Mouse (Mus musculus) E14TG2a.4 (cell line): Measurements from ENCODE around the gene Ccs.

Experiments
- CTCF ChIP-seq: conservative IDR thresholded peaks from 2 replicates; pipeline ENCODE4 v1.5.1; 2014; ENCODE audit warnings: low read length
- POU5F1 ChIP-seq: IDR thresholded peaks from 2 replicates; pipeline ENCODE4 v1.6.1; 2014; ENCODE audit warnings: low read length, borderline replicate concordance

- TF ChIP-seq CTCF: no peak
- TF ChIP-seq POU5F1: no peak
Observed at GRCm38 (mm10) chr19:4782891-4783290, 56.2 kb downstream of the Ccs start.
